21 mouse cellular contexts compared by ENCODE assay signal in the genomic region with DNA sequence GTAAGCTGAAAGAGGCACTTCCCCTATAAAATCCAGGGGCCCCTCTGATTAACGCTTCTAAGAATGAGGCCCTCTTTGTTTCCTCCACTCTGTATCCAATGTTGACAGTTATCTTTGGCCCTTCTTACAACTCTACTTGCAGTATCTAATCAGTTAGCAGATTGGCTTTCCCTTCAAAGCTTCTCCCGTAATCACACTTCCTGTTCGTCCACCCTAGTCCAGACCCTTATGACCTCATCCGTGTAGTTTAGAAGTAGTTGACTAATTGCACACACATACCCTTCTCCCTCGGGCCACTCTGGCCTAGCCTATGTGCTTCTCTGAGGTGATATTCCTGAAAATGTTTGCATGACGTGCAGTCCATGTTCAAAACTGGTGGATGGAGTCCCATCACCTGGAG. TPM values are rescaled to one million over a fixed set of nuclear protein-coding genes. Genes with fewer than 3 reads are reported as not detected.
DNase-seq lines count a peak whose midpoint lies in the region; ATAC-seq and TF ChIP-seq lines count a peak whose summit lies in the region.
"Had no signal": no experiment of that assay in that cellular context is flagged by ENCODE, and none has a peak within 500 bp of the region (broad histone marks: within the 10 kb centered on the region; RNA-seq: fewer than 3 reads in every experiment).

No protein-coding gene starts in this region.

- no peak for TF ChIP-seq EP300 in stomach, postnatal 0 days (optimal IDR thresholded peaks at IDR 0.05)

- no peak for TF ChIP-seq POLR2A in lung, adult 2 months (IDR thresholded peaks at IDR 0.05; ENCODE audit: borderline replicate concordance, extremely low read depth, low read depth, low read length)

- WGBS in heart, embryonic 11.5 days (ENCODE audit: insufficient replicate concordance): 11% methylated on average over 6 of the region's 6 CpGs
- 25% methylated on average over 6 of the region's 6 CpGs for WGBS in lung, embryonic 16.5 days
- WGBS in lung, adult 2 months: 23% methylated on average over 6 of the region's 6 CpGs
- WGBS in intestine, embryonic 15.5 days: 28% methylated on average over 6 of the region's 6 CpGs
- 32% methylated on average over 6 of the region's 6 CpGs for WGBS in stomach, postnatal 0 days

- H3K27ac ChIP-seq in heart, embryonic 11.5 days (ENCODE audit: low read depth, low read length): no peak overlapping the region
- H3K27ac ChIP-seq in lung, embryonic 16.5 days (ENCODE audit: low read length): peak overlapping the region; percentile 36; the same call in 1 of the 2 replicates
- H3K27ac ChIP-seq in intestine, embryonic 15.5 days: no peak overlapping the region
- H3K27ac ChIP-seq in stomach, postnatal 0 days (replicated peaks): no peak overlapping the region
- H3K27ac ChIP-seq: hindbrain, embryonic 15.5 days; limb, embryonic 15.5 days; macrophage; neural tube, embryonic 12.5 days had no signal

- H3K4me2 ChIP-seq in heart, embryonic 11.5 days: no peak overlapping the region
- H3K4me2 ChIP-seq in lung, embryonic 16.5 days (ENCODE audit: low read depth, low read length): no peak overlapping the region
- H3K4me2 ChIP-seq in intestine, embryonic 15.5 days (replicated peaks): no peak overlapping the region
- H3K4me2 ChIP-seq in stomach, postnatal 0 days (replicated peaks; ENCODE audit: low read depth): no peak overlapping the region
- H3K4me2 ChIP-seq: hindbrain, embryonic 15.5 days; limb, embryonic 15.5 days; midbrain, embryonic 11.5 days; neural tube, embryonic 12.5 days had no signal

- H3K4me1 ChIP-seq in heart, embryonic 11.5 days (ENCODE audit: control insufficient read depth, insufficient read depth, low read length): peaks cover 6% of the 10 kb centered on the region; the same call in 1 of the 2 replicates
- no peaks in the 10 kb centered on the region for H3K4me1 ChIP-seq in lung, embryonic 16.5 days (replicated peaks; ENCODE audit: control insufficient read depth, insufficient read depth, low read length)
- peaks cover 8% of the 10 kb centered on the region for H3K4me1 ChIP-seq in lung, adult 2 months (ENCODE audit: control insufficient read depth, insufficient read depth, low read length)
- no peaks in the 10 kb centered on the region for H3K4me1 ChIP-seq in intestine, embryonic 15.5 days (replicated peaks)
- no peaks in the 10 kb centered on the region for H3K4me1 ChIP-seq in stomach, postnatal 0 days (replicated peaks; ENCODE audit: control insufficient read depth, insufficient read depth)
- H3K4me1 ChIP-seq: hindbrain, embryonic 15.5 days; limb, embryonic 15.5 days; neural tube, embryonic 12.5 days had no signal

- no peak for TF ChIP-seq CTCF in lung, adult 2 months (IDR thresholded peaks at IDR 0.05; ENCODE audit: insufficient read depth, low read length)
- TF ChIP-seq CTCF in stomach, postnatal 0 days (IDR thresholded peaks at IDR 0.05; ENCODE audit: low read depth): no peak

- no peaks in the 10 kb centered on the region for H3K36me3 ChIP-seq in heart, embryonic 11.5 days (ENCODE audit: control insufficient read depth, insufficient read depth, low read length)
- no peaks in the 10 kb centered on the region for H3K36me3 ChIP-seq in lung, embryonic 16.5 days (ENCODE audit: control insufficient read depth, insufficient read depth, low read length)
- H3K36me3 ChIP-seq in intestine, embryonic 15.5 days: no peaks in the 10 kb centered on the region
- H3K36me3 ChIP-seq in stomach, postnatal 0 days (ENCODE audit: control insufficient read depth, insufficient read depth, low read length): no peaks in the 10 kb centered on the region
- H3K36me3 ChIP-seq: hindbrain, embryonic 15.5 days; limb, embryonic 15.5 days; neural tube, embryonic 12.5 days had no signal

- H3K27me3 ChIP-seq in heart, embryonic 11.5 days (ENCODE audit: control insufficient read depth, insufficient read depth, low read length): peaks cover 4% of the 10 kb centered on the region; the same call in 1 of the 2 replicates
- H3K27me3 ChIP-seq in lung, embryonic 16.5 days (ENCODE audit: control insufficient read depth, insufficient read depth, low read depth, low read length): no peaks in the 10 kb centered on the region
- no peaks in the 10 kb centered on the region for H3K27me3 ChIP-seq in intestine, embryonic 15.5 days (replicated peaks)
- no peaks in the 10 kb centered on the region for H3K27me3 ChIP-seq in stomach, postnatal 0 days (ENCODE audit: control insufficient read depth, insufficient read depth, low read length)
- H3K27me3 ChIP-seq: hindbrain, embryonic 15.5 days; limb, embryonic 15.5 days; neural tube, embryonic 12.5 days had no signal

- no peaks in the 10 kb centered on the region for H3K9me3 ChIP-seq in heart, embryonic 11.5 days (replicated peaks; ENCODE audit: control insufficient read depth, low read length)
- no peaks in the 10 kb centered on the region for H3K9me3 ChIP-seq in lung, embryonic 16.5 days (ENCODE audit: control insufficient read depth, low read length)
- no peaks in the 10 kb centered on the region for H3K9me3 ChIP-seq in intestine, embryonic 15.5 days
- H3K9me3 ChIP-seq in stomach, postnatal 0 days (ENCODE audit: control insufficient read depth, low read length): no peaks in the 10 kb centered on the region
- H3K9me3 ChIP-seq: hindbrain, embryonic 15.5 days; limb, embryonic 15.5 days; neural tube, embryonic 12.5 days had no signal

- no peak overlapping the region for H3K9ac ChIP-seq in heart, embryonic 11.5 days (ENCODE audit: low read depth, low read length)
- H3K9ac ChIP-seq in lung, embryonic 16.5 days (ENCODE audit: low read length): no peak overlapping the region
- H3K9ac ChIP-seq in intestine, embryonic 15.5 days: no peak overlapping the region
- no peak overlapping the region for H3K9ac ChIP-seq in stomach, postnatal 0 days (ENCODE audit: low read length)
- H3K9ac ChIP-seq: hindbrain, embryonic 15.5 days; limb, embryonic 15.5 days; neural tube, embryonic 12.5 days had no signal

- 0 out of 2 replicates have a peak, but pooled peaks have one; percentile 49 for ATAC-seq in heart, embryonic 11.5 days (replicated peaks; ENCODE audit: insufficient number of reproducible peaks, low FRiP score, low TSS enrichment)
- 0 out of 2 replicates have a peak, but pooled peaks have one; percentile 31 for ATAC-seq in lung, embryonic 16.5 days (ENCODE audit: low read depth)
- ATAC-seq in intestine, embryonic 15.5 days: peak; percentile 90
- peak; percentile 60; the same call in 1 of the 2 replicates for ATAC-seq in stomach, postnatal 0 days (ENCODE audit: low FRiP score, low TSS enrichment)
- ATAC-seq: forebrain, embryonic 14.5 days had no signal

- no peak for DNase-seq in heart, adult 8-10 months (ENCODE audit: low spot score)
- DNase-seq in lung, adult 2 months: no peak
- no peak for DNase-seq in stomach, postnatal 0 days (ENCODE audit: low spot score)
- no peak for DNase-seq in layer of hippocampus, postnatal 10 days (ENCODE audit: low spot score in 2 of 2)
- DNase-seq: adrenal gland, adult 8-10 months; cerebellum, adult 11 months; cerebellum, postnatal 14 days; kidney, adult 9 months; kidney, postnatal 36 days; spleen, adult 18-20 months; thymus, postnatal 36 days had no signal

- H3K4me3 ChIP-seq in heart, embryonic 11.5 days (ENCODE audit: low read depth, low read length): no peak overlapping the region
- no peak overlapping the region for H3K4me3 ChIP-seq in lung, embryonic 16.5 days (ENCODE audit: low read length)
- no peak overlapping the region for H3K4me3 ChIP-seq in lung, adult 2 months (replicated peaks; ENCODE audit: extremely low read depth, low read depth, low read length)
- no peak overlapping the region for H3K4me3 ChIP-seq in intestine, embryonic 15.5 days (replicated peaks)
- no peak overlapping the region for H3K4me3 ChIP-seq in stomach, postnatal 0 days (ENCODE audit: low read depth, low read length)
- H3K4me3 ChIP-seq: hindbrain, embryonic 15.5 days; limb, embryonic 15.5 days; neural tube, embryonic 12.5 days had no signal

RNA-seq across cellular contexts. Expression of a gene that starts 21.4 kb away (rescaled TPM):
- 8.3 and 9.1 TPM in 2 replicates for polyA plus RNA-seq in heart, embryonic 11.5 days (2014; fragmentation: Nextera tagmentation; extraction: Ambion mirVana)
- 10 to 100 TPM; 49.9 to 68.0 (median 60.9) TPM for total RNA-seq in heart, adult 8-10 months (2022)
- polyA plus RNA-seq in lung, embryonic 16.5 days (2015; fragmentation: Nextera tagmentation; extraction: Ambion mirVana): 17.1 and 18.4 TPM in 2 replicates
- polyA plus RNA-seq in lung, adult 2 months (2012; rRNA removed): 75.4 and 83.5 TPM in 2 replicates
- polyA plus RNA-seq in intestine, embryonic 15.5 days (2015; fragmentation: Nextera tagmentation; extraction: Ambion mirVana): 4.6 and 4.7 TPM in 2 replicates
- polyA plus RNA-seq in stomach, postnatal 0 days (2015; fragmentation: Nextera tagmentation; extraction: Ambion mirVana): 2.5 and 2.8 TPM in 2 replicates
- total RNA-seq in layer of hippocampus, postnatal 10 days (2021): 10 to 100 TPM; 18.8 to 19.9 TPM
- total RNA-seq: monocyte, adult 5-6 weeks had no signal
- polyA plus RNA-seq: macrophage had no signal

Comparison
In these comparisons a context has a peak if more than half of its experiments do, and no peak if none do; other contexts are left out.
1. ATAC-seq: peak in every context shown above with its lines; median percentile 90 in intestine, embryonic 15.5 days; 60 in stomach, postnatal 0 days; 49 in heart, embryonic 11.5 days; 31 in lung, embryonic 16.5 days.